Mouse (Mus musculus) c-Kit-positive CD71-positive TER-119-positive erythroid progenitor cells, embryonic 14.5 days (primary cell): ENCODE measurements around the gene Myo10.

Experiments
- DNase-seq: peaks from one replicate; pipeline ENCODE4 v3.0.0-alpha.2; 2013; ENCODE audit warnings: low spot score

The Myo10 gene

GRCm38 (mm10) chr15:25723281-25724113, 101.2 kb downstream of the Myo10 start:
- no peak for DNase-seq

GRCm38 (mm10) chr15:25724549-25724948, 102.2 kb downstream of the Myo10 start:
- no peak for DNase-seq

- no peak for DNase-seq
These were observed 104.5 kb downstream of the Myo10 start for GRCm38 (mm10) chr15:25726814-25727213.

GRCm38 (mm10) chr15:25728501-25728900, 106.2 kb downstream of the Myo10 start:
- no peak for DNase-seq

- no peak for DNase-seq
These were observed 108.7 kb downstream of the Myo10 start for GRCm38 (mm10) chr15:25731053-25731452.

- DNase-seq, result no peak
These were observed 110.6 kb downstream of the Myo10 start for GRCm38 (mm10) chr15:25732758-25733428.

- no peak for DNase-seq
These were observed 111.6 kb downstream of the Myo10 start for GRCm38 (mm10) chr15:25733739-25734430.

- DNase-seq, result no peak
These were observed 114.2 kb downstream of the Myo10 start for GRCm38 (mm10) chr15:25736531-25736930.

- no peak for DNase-seq
These were observed 117.9 kb downstream of the Myo10 start for GRCm38 (mm10) chr15:25740271-25740670.

- DNase-seq, result no peak
These were observed 119.9 kb downstream of the Myo10 start for GRCm38 (mm10) chr15:25742196-25742595.

- no peak for DNase-seq
These were observed 129.2 kb downstream of the Myo10 start for GRCm38 (mm10) chr15:25751510-25751909.

- DNase-seq, result no peak
These were observed 130.3 kb downstream of the Myo10 start for GRCm38 (mm10) chr15:25752597-25752996.

GRCm38 (mm10) chr15:25753003-25753402, 130.7 kb downstream of the Myo10 start:
- no peak for DNase-seq

GRCm38 (mm10) chr15:25753878-25754277, 131.6 kb downstream of the Myo10 start:
- DNase-seq, result no peak

- DNase-seq, result no peak
These were observed 132.1 kb downstream of the Myo10 start for GRCm38 (mm10) chr15:25754342-25754951.

- DNase-seq, result no peak
These were observed 133.2 kb downstream of the Myo10 start for GRCm38 (mm10) chr15:25755536-25755935.

- DNase-seq, result no peak
These were observed 133.7 kb downstream of the Myo10 start for GRCm38 (mm10) chr15:25756072-25756471.

GRCm38 (mm10) chr15:25758037-25758436, 135.7 kb downstream of the Myo10 start:
- DNase-seq, result no peak

GRCm38 (mm10) chr15:25758500-25759086, 136.3 kb downstream of the Myo10 start:
- DNase-seq, result no peak

- no peak for DNase-seq
These were observed 138.0 kb downstream of the Myo10 start for GRCm38 (mm10) chr15:25760304-25760703.

GRCm38 (mm10) chr15:25761049-25761448, 138.7 kb downstream of the Myo10 start:
- DNase-seq, result no peak

- no peak for DNase-seq
These were observed 139.5 kb downstream of the Myo10 start for GRCm38 (mm10) chr15:25761800-25762211.
